Mouse (Mus musculus): ENCODE results near the gene Zbtb22.
"Not testable (repeated sequence)": the region's sequence is repeated elsewhere in the genome, so short reads cannot be mapped to it uniquely, and the experiment has no call there.

Gene Zbtb22

GRCm38 (mm10) chr17:33903911-33904651 lies 11.6 kb upstream of the Zbtb22 start:
- not testable (repeated sequence) for DNase-seq (ENCODE audit: low spot score in 2 of 2)

- not testable (repeated sequence) for DNase-seq (ENCODE audit: low spot score in 2 of 2)
Measured at GRCm38 (mm10) chr17:33904835-33905234, 10.9 kb upstream of the Zbtb22 start, which contains the start of gene Platr17. Platr17 (plus strand) TSS chr17:33905135.

GRCm38 (mm10) chr17:33908331-33909076 lies 7.2 kb upstream of the Zbtb22 start:
- peak; percentile 57 to 63 for DNase-seq (ENCODE audit: low spot score in 2 of 2)

GRCm38 (mm10) chr17:33909077-33909868 lies 6.4 kb upstream of the Zbtb22 start, which contains the start of gene Daxx:
Daxx (plus strand) TSS chr17:33909414.
- DNase-seq (ENCODE audit: low spot score in 2 of 2), result peak; percentile 98 to 99

- no peak for DNase-seq (ENCODE audit: low spot score in 2 of 2)
Measured at GRCm38 (mm10) chr17:33909869-33910250, 5.8 kb upstream of the Zbtb22 start.

- DNase-seq (ENCODE audit: low spot score in 2 of 2), result no peak
Measured at GRCm38 (mm10) chr17:33910346-33911051, 5.2 kb upstream of the Zbtb22 start.

GRCm38 (mm10) chr17:33911052-33911812 lies 4.5 kb upstream of the Zbtb22 start:
- no peak for DNase-seq (ENCODE audit: low spot score in 2 of 2)

GRCm38 (mm10) chr17:33911813-33912414 lies 3.8 kb upstream of the Zbtb22 start:
- no peak for DNase-seq (ENCODE audit: low spot score in 2 of 2)

GRCm38 (mm10) chr17:33913264-33913663 lies 2.4 kb upstream of the Zbtb22 start:
- DNase-seq (ENCODE audit: low spot score in 2 of 2), result no peak

- DNase-seq (ENCODE audit: low spot score in 2 of 2), result no peak
Measured at GRCm38 (mm10) chr17:33913905-33914304, 1.8 kb upstream of the Zbtb22 start.

- no peak for DNase-seq (ENCODE audit: low spot score in 2 of 2)
Measured at GRCm38 (mm10) chr17:33914969-33915391, 724 bp upstream of the Zbtb22 start.

- no peak for DNase-seq (ENCODE audit: low spot score in 2 of 2)
Measured at GRCm38 (mm10) chr17:33916294-33916693, 590 bp downstream of the Zbtb22 start.

- DNase-seq (ENCODE audit: low spot score in 2 of 2), result peak in 1 of 2 experiments; percentile 5
Measured at GRCm38 (mm10) chr17:33916847-33917655, 1.3 kb downstream of the Zbtb22 start.

GRCm38 (mm10) chr17:33917656-33918292 lies 2.1 kb downstream of the Zbtb22 start:
- DNase-seq (ENCODE audit: low spot score in 2 of 2), result no peak

- no peak for DNase-seq (ENCODE audit: low spot score in 2 of 2)
Measured at GRCm38 (mm10) chr17:33918293-33919203, 2.8 kb downstream of the Zbtb22 start.

- peak in 1 of 2 experiments; percentile 50 for DNase-seq (ENCODE audit: low spot score in 2 of 2)
Measured at GRCm38 (mm10) chr17:33919351-33920281, 3.9 kb downstream of the Zbtb22 start.
